Mouse (Mus musculus) lung, postnatal 0 days (tissue): ENCODE measurements around the gene Rftn1. TPM values are rescaled to one million over a fixed set of nuclear protein-coding genes. Genes with fewer than 3 reads are reported as not detected.

ENCODE experiments used
- ATAC-seq: fragments of 200-750 bp; cut with Nextera tagmentation; 2 replicates; pipeline ENCODE4 v1.8.0; 2017; ENCODE audit warnings: moderate library complexity
- DNase-seq: peaks from one replicate; pipeline ENCODE4 v3.0.0-alpha.2; 2016; ENCODE audit warnings: low spot score
- H3K27ac ChIP-seq: fragments of 300-500 bp; sonication (generic); 2 replicates; pipeline ENCODE4 v1.5.1; 2014; ENCODE audit warnings: antibody characterized with exemption, mild to moderate bottlenecking, low read length, mixed read lengths
- H3K27me3 ChIP-seq: fragments of 300-500 bp; sonication (generic); replicated peaks from 2 replicates; pipeline ENCODE4 v1.6.1; 2014; ENCODE audit warnings: low read length, mixed read lengths; ENCODE audit not compliant: insufficient read depth
- H3K36me3 ChIP-seq: fragments of 300-500 bp; sonication (generic); 2 replicates; pipeline ENCODE4 v1.6.1; 2014; ENCODE audit warnings: low read length, mixed read lengths; ENCODE audit not compliant: insufficient read depth
- H3K4me1 ChIP-seq: fragments of 300-500 bp; sonication (generic); 2 replicates; pipeline ENCODE4 v1.6.1; 2014; ENCODE audit warnings: antibody characterized with exemption, low read depth, low read length, mixed read lengths; ENCODE audit not compliant: insufficient read depth
- H3K4me2 ChIP-seq: fragments of 300-500 bp; sonication (generic); replicated peaks from 2 replicates; pipeline ENCODE4 v1.6.1; 2014; ENCODE audit warnings: low read depth, mild to moderate bottlenecking, low read length, moderate library complexity, mixed read lengths
- H3K4me3 ChIP-seq: fragments of 300-500 bp; sonication (generic); 2 replicates; pipeline ENCODE4 v1.5.1; 2014; ENCODE audit warnings: low read depth, low read length
- H3K9ac ChIP-seq: fragments of 300-500 bp; sonication (generic); replicated peaks from 2 replicates; pipeline ENCODE4 v1.6.1; 2014; ENCODE audit warnings: low read depth, mild to moderate bottlenecking
- H3K9me3 ChIP-seq: fragments of 300-500 bp; sonication (generic); 2 replicates; pipeline ENCODE4 v1.6.1; 2016; ENCODE audit warnings: low read length, mixed read lengths
- CTCF ChIP-seq: IDR thresholded peaks from 2 replicates; pipeline ENCODE4 v1.5.1; 2016; ENCODE audit warnings: antibody characterized with exemption, mild to moderate bottlenecking
- EP300 ChIP-seq: IDR thresholded peaks from 2 replicates; pipeline ENCODE4 v1.6.1; 2016; ENCODE audit warnings: antibody characterized with exemption, mild to moderate bottlenecking, control low read depth
- WGBS: fragments of 180-500 bp; shearing (Covaris S2); extraction: QIAGEN DNeasy Blood & Tissue Kit; methylation state at CpG from one replicate; pipeline ENCODE4 v1.1.7; 2014; 5-methylcytosine and 5-hydroxymethylcytosine counted together
- polyA plus RNA-seq: library from polyadenylated mRNA; unstranded; fragments of >200 nt; fragmentation: Nextera tagmentation; extraction: Ambion mirVana; gene quantifications from 2 replicates; pipeline ENCODE4 v1.2.1, GENCODE M21; 2015

Rftn1 gene
- polyA plus RNA-seq, 1 experiment from 2014 or later = 18.2 TPM

DNA sequence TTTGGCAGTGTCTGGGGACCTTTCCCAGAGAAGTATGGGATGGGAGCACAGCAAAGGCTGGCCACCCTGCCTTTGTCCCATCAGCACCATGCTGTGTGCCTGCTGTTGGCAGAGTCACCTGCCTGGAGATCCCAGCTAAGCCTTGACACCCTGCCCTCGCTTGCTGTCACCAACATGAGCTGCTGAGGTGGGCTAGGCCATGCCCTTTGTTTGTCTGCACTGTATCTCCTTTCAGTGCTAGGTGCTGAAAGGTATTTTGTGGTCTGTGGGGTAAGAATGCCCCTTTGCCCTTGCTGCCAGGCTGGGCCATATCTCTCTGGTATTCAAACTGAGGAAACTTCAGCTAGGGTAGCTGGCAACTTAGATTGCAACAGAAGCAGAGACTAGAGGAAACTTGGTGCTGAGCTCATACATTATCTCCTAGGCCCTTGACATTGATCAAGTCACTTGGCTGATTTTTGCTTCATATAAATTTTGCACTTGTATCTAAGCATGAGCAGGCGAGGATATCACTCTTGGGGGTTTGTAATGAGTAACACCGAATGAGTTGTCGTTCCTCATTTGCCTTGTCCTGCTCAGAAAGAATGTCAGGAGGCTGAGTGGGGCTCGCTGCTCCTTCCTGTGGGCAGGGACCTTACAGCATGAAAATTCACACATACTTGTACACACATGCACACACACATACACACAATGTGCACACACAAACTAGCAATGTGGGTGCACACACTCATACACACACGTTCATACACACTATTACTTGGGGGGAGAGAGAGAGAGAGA is 207.7 kb downstream of the Rftn1 start:
- no peaks in the 10 kb centered on the region for H3K9me3 ChIP-seq
- H3K36me3 ChIP-seq = no peaks in the 10 kb centered on the region
- ATAC-seq (no peak), DNase-seq (no peak)
- no peak for TF ChIP-seq CTCF
- no peak overlapping the region for H3K4me3 ChIP-seq
- no peak overlapping the region for H3K27ac ChIP-seq
- WGBS = 79% methylated on average over 6 of the region's 6 CpGs
- H3K4me2 ChIP-seq = no peak overlapping the region
- no peaks in the 10 kb centered on the region for H3K4me1 ChIP-seq
- H3K9ac ChIP-seq = no peak overlapping the region
- no peaks in the 10 kb centered on the region for H3K27me3 ChIP-seq

- Histone ChIP-seq H3K9ac (no peak overlapping the region), H3K27ac (no peak overlapping the region), H3K36me3 (no peaks in the 10 kb centered on the region), H3K4me2 (no peak overlapping the region), H3K4me1 (no peaks in the 10 kb centered on the region), H3K4me3 (no peak overlapping the region), H3K9me3 (no peaks in the 10 kb centered on the region), H3K27me3 (no peaks in the 10 kb centered on the region)
- no peak for ATAC-seq
- TF ChIP-seq EP300 = no peak
- no peak for TF ChIP-seq CTCF
- WGBS = 91% methylated on average over 4 of the region's 4 CpGs
- DNase-seq = no peak
These were observed 208.9 kb downstream of the Rftn1 start for GRCm38 (mm10) chr17:49981591-49981990.

DNA sequence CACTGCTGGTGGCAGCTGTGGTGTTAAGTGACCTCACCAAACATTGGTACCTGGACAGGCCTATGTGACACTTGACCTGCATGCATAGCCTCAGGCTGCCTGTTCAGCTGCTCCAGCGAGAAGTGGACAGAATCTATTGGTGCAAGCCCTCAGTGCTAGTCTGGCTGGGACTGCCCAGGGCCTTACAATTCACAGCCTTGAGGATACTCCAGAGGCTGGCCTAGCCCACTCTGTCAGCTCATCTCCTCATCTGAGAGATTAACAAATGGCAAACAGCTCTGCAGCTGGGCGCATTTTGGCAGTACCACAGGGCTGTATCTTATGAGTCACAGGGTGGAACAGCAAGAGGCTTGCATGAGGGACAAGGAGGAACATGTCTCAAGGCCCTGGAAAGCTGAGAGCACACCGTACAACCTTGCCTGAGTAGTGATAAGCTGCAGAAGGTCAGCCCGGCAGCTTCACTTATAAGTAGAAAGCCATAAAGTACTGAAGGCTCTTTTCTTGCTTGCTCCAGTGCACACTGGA is 210.7 kb downstream of the Rftn1 start:
- ATAC-seq (no peak), DNase-seq (no peak)
- H3K4me3 ChIP-seq = no peak overlapping the region
- 75% methylated on average over 4 of the region's 4 CpGs for WGBS
- H3K27me3 ChIP-seq = no peaks in the 10 kb centered on the region
- no peak for TF ChIP-seq CTCF
- no peak for TF ChIP-seq EP300
- no peaks in the 10 kb centered on the region for H3K36me3 ChIP-seq
- no peak overlapping the region for H3K27ac ChIP-seq
- H3K4me2 ChIP-seq = no peak overlapping the region
- no peaks in the 10 kb centered on the region for H3K4me1 ChIP-seq
- H3K9ac ChIP-seq = no peak overlapping the region
- no peaks in the 10 kb centered on the region for H3K9me3 ChIP-seq

DNA sequence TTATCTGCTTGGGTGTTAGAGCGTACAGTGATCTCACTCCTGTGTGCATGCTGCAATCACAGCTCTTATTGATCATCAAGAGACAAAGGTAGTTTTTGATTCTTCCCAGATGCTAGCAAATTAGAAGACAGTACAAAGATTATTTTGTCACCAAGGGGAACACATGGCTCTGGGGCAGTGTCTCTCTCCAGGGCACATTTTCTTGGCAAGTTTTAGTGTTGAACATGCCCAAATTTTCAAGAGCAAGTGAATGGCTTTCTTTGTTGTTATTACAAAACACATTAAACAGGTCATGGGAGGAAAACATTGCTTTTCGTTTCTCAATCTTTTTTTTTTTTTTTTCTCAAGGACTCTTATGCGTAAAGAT is 213.1 kb downstream of the Rftn1 start:
- DNase-seq = no peak
- H3K4me2 ChIP-seq = no peak overlapping the region
- no peaks in the 10 kb centered on the region for H3K27me3 ChIP-seq
- H3K4me1 ChIP-seq = no peaks in the 10 kb centered on the region
- H3K9ac ChIP-seq = no peak overlapping the region
- no peak for TF ChIP-seq EP300
- TF ChIP-seq CTCF = no peak
- no peak for ATAC-seq
- 62% methylated on average over 3 of the region's 3 CpGs for WGBS
- H3K9me3 ChIP-seq = no peaks in the 10 kb centered on the region
- H3K4me3 ChIP-seq = no peak overlapping the region
- no peak overlapping the region for H3K27ac ChIP-seq
- no peaks in the 10 kb centered on the region for H3K36me3 ChIP-seq

- Histone ChIP-seq H3K27ac (no peak overlapping the region), H3K36me3 (no peaks in the 10 kb centered on the region), H3K27me3 (no peaks in the 10 kb centered on the region), H3K9ac (no peak overlapping the region), H3K4me2 (no peak overlapping the region), H3K4me1 (no peaks in the 10 kb centered on the region), H3K9me3 (no peaks in the 10 kb centered on the region), H3K4me3 (no peak overlapping the region)
- WGBS = 82% methylated on average over 4 of the region's 4 CpGs
- no peak for TF ChIP-seq CTCF
- TF ChIP-seq EP300 = no peak
- ATAC-seq (no peak), DNase-seq (no peak)
These were observed 213.6 kb downstream of the Rftn1 start for GRCm38 (mm10) chr17:49976678-49977423.

- no peak for TF ChIP-seq CTCF
- TF ChIP-seq EP300 = no peak
- Histone ChIP-seq H3K4me2 (no peak overlapping the region), H3K27ac (no peak overlapping the region), H3K9me3 (no peaks in the 10 kb centered on the region), H3K27me3 (no peaks in the 10 kb centered on the region), H3K9ac (no peak overlapping the region), H3K36me3 (no peaks in the 10 kb centered on the region), H3K4me1 (no peaks in the 10 kb centered on the region), H3K4me3 (no peak overlapping the region)
- no peak for ATAC-seq
- DNase-seq = no peak
- WGBS = 51% methylated on average over 7 of the region's 7 CpGs
These were observed 215.0 kb downstream of the Rftn1 start for GRCm38 (mm10) chr17:49975481-49975880.
